Mouse (Mus musculus) neural tube, embryonic 14.5 days (tissue): ENCODE data around the gene Hnf4a. TPM values are rescaled to one million over a fixed set of nuclear protein-coding genes. Genes with fewer than 3 reads are reported as not detected.

Experiments
- ATAC-seq: fragments of 200-750 bp; cut with Nextera tagmentation; 2 replicates; pipeline ENCODE4 v1.8.0; 2017; ENCODE audit warnings: low read depth, mild to moderate bottlenecking, moderate TSS enrichment, moderate library complexity
- H3K27ac ChIP-seq: fragments of 300-500 bp; sonication (generic); 2 replicates; pipeline ENCODE4 v1.5.1; 2014; ENCODE audit warnings: low read depth, mild to moderate bottlenecking, control low read depth, low read length, moderate library complexity, mixed read lengths
- H3K27me3 ChIP-seq: fragments of 300-500 bp; sonication (generic); 2 replicates; pipeline ENCODE4 v1.6.1; 2014; ENCODE audit warnings: low read length; ENCODE audit not compliant: control insufficient read depth, insufficient read depth
- H3K36me3 ChIP-seq: fragments of 300-500 bp; sonication (generic); 2 replicates; pipeline ENCODE4 v1.6.1; 2014; ENCODE audit warnings: low read length, mixed read lengths; ENCODE audit not compliant: control insufficient read depth, insufficient read depth
- H3K4me1 ChIP-seq: fragments of 300-500 bp; sonication (generic); 2 replicates; pipeline ENCODE4 v1.6.1; 2014; ENCODE audit warnings: low read length; ENCODE audit not compliant: control insufficient read depth, insufficient read depth
- H3K4me2 ChIP-seq: fragments of 300-500 bp; sonication (generic); 2 replicates; pipeline ENCODE4 v1.6.1; 2014; ENCODE audit warnings: mild to moderate bottlenecking, low read depth, low read length, control low read depth
- H3K4me3 ChIP-seq: fragments of 300-500 bp; sonication (generic); 2 replicates; pipeline ENCODE4 v1.5.1; 2014; ENCODE audit warnings: low read depth, low read length, control low read depth, mixed read lengths
- H3K9ac ChIP-seq: fragments of 300-500 bp; sonication (generic); replicated peaks from 2 replicates; pipeline ENCODE4 v1.6.1; 2014; ENCODE audit warnings: low read depth, mild to moderate bottlenecking, control low read depth, low read length, mixed read lengths
- H3K9me3 ChIP-seq: fragments of 300-500 bp; sonication (generic); 2 replicates; pipeline ENCODE4 v1.6.1; 2016; ENCODE audit warnings: low read length; ENCODE audit not compliant: control insufficient read depth
- WGBS: fragments of 180-500 bp; shearing (Covaris S2); extraction: QIAGEN DNeasy Blood & Tissue Kit; methylation state at CpG from one replicate; pipeline ENCODE4 v1.1.7; 2014; 5-methylcytosine and 5-hydroxymethylcytosine counted together
- polyA plus RNA-seq: library from polyadenylated mRNA; unstranded; fragments of >200 nt; fragmentation: Nextera tagmentation; extraction: Ambion mirVana; gene quantifications from 2 replicates; pipeline ENCODE4 v1.2.1, GENCODE M21; 2014

Gene Hnf4a
- polyA plus RNA-seq, 1 experiment from 2014 or later = not detected

DNA sequence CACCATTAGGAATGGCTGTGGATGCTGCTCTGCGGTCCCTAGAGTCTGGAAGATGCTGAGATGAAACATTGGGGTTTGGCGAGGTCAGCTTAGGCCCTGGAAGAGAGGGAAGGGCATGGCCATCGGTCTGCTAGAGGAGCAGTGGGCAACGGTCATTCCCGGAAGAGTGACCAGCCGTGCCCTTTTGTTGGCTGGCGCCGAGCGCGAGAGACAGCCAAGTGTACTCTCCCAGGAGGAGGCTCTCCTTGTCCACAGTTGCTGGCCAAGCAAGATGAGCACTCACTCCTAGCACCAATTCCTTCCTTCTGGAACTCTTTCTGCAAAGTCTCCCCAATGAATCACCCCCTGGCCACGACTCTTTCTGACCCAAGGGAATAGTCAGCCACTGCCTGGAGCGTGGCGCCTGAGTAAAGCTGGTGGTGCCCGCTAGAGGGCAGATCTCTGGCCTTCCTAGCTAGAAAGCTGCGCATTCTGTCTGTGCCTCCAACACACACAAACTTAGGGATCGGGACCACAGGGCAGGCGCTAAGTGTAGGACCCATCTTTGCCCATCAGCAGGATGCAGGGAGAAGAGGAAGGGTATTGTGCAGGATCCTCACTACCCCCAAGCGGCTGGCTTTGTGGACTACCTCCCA is 26.3 kb upstream of the Hnf4a start:
- no peak for ATAC-seq
- Histone ChIP-seq H3K9ac (no peak overlapping the region), H3K4me1 (peaks cover 4% of the 10 kb centered on the region; the same call in 1 of the 2 replicates), H3K27ac (no peak overlapping the region), H3K27me3 (0 out of 2 replicates have a peak, but pooled peaks cover 3% of the 10 kb centered on the region), H3K9me3 (no peaks in the 10 kb centered on the region), H3K4me2 (no peak overlapping the region), H3K4me3 (no peak overlapping the region), H3K36me3 (no peaks in the 10 kb centered on the region)
- WGBS = 54% methylated on average over 18 of the region's 18 CpGs

- Histone ChIP-seq H3K9me3 (no peaks in the 10 kb centered on the region), H3K4me1 (peaks cover 4% of the 10 kb centered on the region; the same call in 1 of the 2 replicates), H3K27me3 (0 out of 2 replicates have a peak, but pooled peaks cover 3% of the 10 kb centered on the region), H3K36me3 (no peaks in the 10 kb centered on the region), H3K4me2 (peak overlapping the region; percentile 47), H3K9ac (peak overlapping the region; percentile 37; the same call in 1 of the 2 replicates), H3K4me3 (peak overlapping the region; percentile 16; the same call in 1 of the 2 replicates), H3K27ac (no peak overlapping the region)
- peak; percentile 34; the same call in 1 of the 2 replicates for ATAC-seq
- under 1% methylated on average over 21 of the region's 21 CpGs for WGBS
These were observed 25.0 kb upstream of the Hnf4a start for GRCm38 (mm10) chr2:163481539-163482029.

DNA sequence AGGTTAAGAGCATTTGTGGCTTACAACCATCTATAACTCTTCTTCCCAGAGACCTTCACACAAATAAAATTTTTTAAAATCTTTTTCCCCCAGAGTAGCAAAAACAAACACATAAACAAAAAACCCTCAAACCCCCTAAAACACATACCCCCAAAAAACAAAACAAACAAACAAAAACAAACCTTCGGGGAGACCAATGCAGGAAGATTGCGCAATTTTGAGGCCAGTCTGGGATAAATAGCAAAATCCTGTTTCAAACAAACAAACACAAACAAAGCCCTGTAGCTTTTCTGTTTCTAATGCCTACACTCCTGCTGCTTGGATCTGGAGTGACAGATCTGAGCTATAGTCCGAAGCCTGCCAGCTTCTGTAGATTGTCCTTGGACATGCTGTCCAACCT is 19.2 kb upstream of the Hnf4a start:
- Histone ChIP-seq H3K36me3 (no peaks in the 10 kb centered on the region), H3K4me2 (no peak overlapping the region), H3K27ac (no peak overlapping the region), H3K27me3 (no peaks in the 10 kb centered on the region), H3K9ac (no peak overlapping the region), H3K4me1 (no peaks in the 10 kb centered on the region), H3K4me3 (no peak overlapping the region), H3K9me3 (no peaks in the 10 kb centered on the region)
- no peak for ATAC-seq
- 93% methylated on average over 3 of the region's 3 CpGs for WGBS

DNA sequence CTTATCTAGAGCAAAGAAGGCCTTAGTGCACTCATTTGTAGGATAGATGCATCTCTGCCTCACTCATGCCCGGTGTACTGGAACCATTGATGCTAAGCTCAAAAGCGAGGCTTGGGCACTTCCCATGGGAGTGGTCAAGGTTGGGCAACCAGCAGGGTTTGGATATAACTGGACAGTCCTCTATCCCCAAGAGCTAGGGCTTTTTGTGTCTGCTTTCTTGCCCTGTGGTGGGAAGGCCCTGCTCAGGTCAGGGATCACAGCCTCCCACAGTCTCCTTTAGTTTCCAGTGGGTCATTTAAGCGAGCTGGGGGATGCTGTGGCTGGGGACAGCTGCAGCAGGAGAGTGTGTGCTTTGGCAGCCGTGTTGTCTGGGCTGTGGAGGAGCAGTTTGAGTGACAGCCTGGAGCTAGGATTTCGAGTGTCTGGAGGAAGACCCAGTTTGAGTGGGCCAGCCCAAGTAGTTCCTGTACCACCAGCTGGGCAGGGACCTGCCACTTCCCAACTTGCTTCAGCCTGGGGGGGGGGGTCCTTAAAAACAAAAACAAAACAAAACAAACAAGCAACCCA is 16.8 kb upstream of the Hnf4a start:
- H3K27ac ChIP-seq = no peak overlapping the region
- H3K9me3 ChIP-seq = no peaks in the 10 kb centered on the region
- WGBS = 63% methylated on average over 5 of the region's 5 CpGs
- no peak overlapping the region for H3K4me2 ChIP-seq
- H3K4me3 ChIP-seq = no peak overlapping the region
- no peak for ATAC-seq
- H3K36me3 ChIP-seq = no peaks in the 10 kb centered on the region
- no peak overlapping the region for H3K9ac ChIP-seq
- no peaks in the 10 kb centered on the region for H3K4me1 ChIP-seq
- no peaks in the 10 kb centered on the region for H3K27me3 ChIP-seq

DNA sequence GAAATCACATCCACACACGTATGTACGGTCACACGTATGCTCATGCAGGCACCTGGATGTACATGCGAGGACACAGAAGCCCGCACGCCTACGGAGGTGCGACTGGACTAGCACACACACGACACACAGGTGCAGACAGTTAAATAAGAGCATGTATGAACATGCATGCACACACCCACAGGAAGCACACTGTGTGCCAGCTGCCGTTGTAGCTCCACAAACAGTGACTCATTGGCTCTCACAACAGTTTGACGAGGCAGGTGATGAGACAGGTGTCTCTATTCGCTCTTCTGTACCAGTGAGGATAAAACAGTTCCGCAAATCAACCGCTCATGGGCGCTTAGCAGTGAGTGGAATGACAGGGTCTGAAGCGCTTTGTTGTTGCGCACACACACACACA is 16.0 kb upstream of the Hnf4a start:
- no peak overlapping the region for H3K4me2 ChIP-seq
- H3K9ac ChIP-seq = no peak overlapping the region
- no peaks in the 10 kb centered on the region for H3K9me3 ChIP-seq
- H3K36me3 ChIP-seq = no peaks in the 10 kb centered on the region
- ATAC-seq = no peak
- H3K27me3 ChIP-seq = no peaks in the 10 kb centered on the region
- no peak overlapping the region for H3K27ac ChIP-seq
- H3K4me3 ChIP-seq = no peak overlapping the region
- 93% methylated on average over 17 of the region's 17 CpGs for WGBS
- H3K4me1 ChIP-seq = no peaks in the 10 kb centered on the region

DNA sequence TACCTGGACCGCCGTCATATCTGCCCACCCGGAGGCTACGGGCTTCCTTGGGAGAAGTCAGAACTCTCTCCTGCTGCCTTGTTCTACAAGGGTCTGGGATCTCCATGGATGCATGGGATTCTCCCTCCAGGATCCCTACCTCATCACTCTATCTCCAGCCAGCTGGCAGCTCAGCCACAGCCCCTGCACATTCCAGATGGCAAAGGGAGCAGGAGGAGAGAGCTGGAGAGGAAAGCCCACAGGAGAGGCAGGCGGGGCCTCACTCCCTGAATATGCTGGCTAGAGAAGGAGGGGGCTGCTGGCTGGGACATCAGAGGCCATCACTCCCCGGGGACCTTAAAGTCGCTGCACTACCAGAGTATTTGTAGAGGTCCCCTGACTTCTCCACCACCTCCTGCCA is 15.3 kb upstream of the Hnf4a start:
- Histone ChIP-seq H3K9ac (no peak overlapping the region), H3K4me1 (no peaks in the 10 kb centered on the region), H3K36me3 (no peaks in the 10 kb centered on the region), H3K27ac (no peak overlapping the region; the same call in 1 of the 2 replicates), H3K27me3 (no peaks in the 10 kb centered on the region), H3K9me3 (no peaks in the 10 kb centered on the region), H3K4me3 (no peak overlapping the region), H3K4me2 (no peak overlapping the region)
- ATAC-seq = no peak
- 63% methylated on average over 6 of the region's 7 CpGs for WGBS

GRCm38 (mm10) chr2:163492018-163492417 is 14.6 kb upstream of the Hnf4a start, which contains the start of gene R3hdml:
R3hdml (plus strand) TSS chr2:163492318.
- Histone ChIP-seq H3K27ac (no peak within 1 kb of the TSS; the same call in 1 of the 2 replicates), H3K36me3 (no peaks in the 10 kb centered on the region), H3K4me3 (no peak within 1 kb of the TSS), H3K9me3 (no peaks in the 10 kb centered on the region), H3K4me1 (no peaks in the 10 kb centered on the region), H3K4me2 (no peak within 1 kb of the TSS), H3K27me3 (no peaks in the 10 kb centered on the region), H3K9ac (no peak within 1 kb of the TSS)
- ATAC-seq = no peak
- WGBS = 77% methylated on average over 5 of the region's 5 CpGs

- no peak overlapping the region for H3K4me2 ChIP-seq
- H3K9ac ChIP-seq = no peak overlapping the region
- no peak overlapping the region for H3K4me3 ChIP-seq
- H3K27me3 ChIP-seq = no peaks in the 10 kb centered on the region
- H3K9me3 ChIP-seq = no peaks in the 10 kb centered on the region
- no peak for ATAC-seq
- no peaks in the 10 kb centered on the region for H3K36me3 ChIP-seq
- no peaks in the 10 kb centered on the region for H3K4me1 ChIP-seq
- H3K27ac ChIP-seq = no peak overlapping the region
- 20% methylated on average over 5 of the region's 5 CpGs for WGBS
These were observed 13.6 kb upstream of the Hnf4a start for GRCm38 (mm10) chr2:163493031-163493430.

GRCm38 (mm10) chr2:163493976-163494375 is 12.6 kb upstream of the Hnf4a start:
- H3K27me3 ChIP-seq = no peaks in the 10 kb centered on the region
- H3K27ac ChIP-seq = no peak overlapping the region
- H3K9me3 ChIP-seq = no peaks in the 10 kb centered on the region
- WGBS = 64% methylated on average over 5 of the region's 5 CpGs
- H3K4me3 ChIP-seq = no peak overlapping the region
- H3K4me2 ChIP-seq = no peak overlapping the region
- no peaks in the 10 kb centered on the region for H3K4me1 ChIP-seq
- no peak for ATAC-seq
- no peaks in the 10 kb centered on the region for H3K36me3 ChIP-seq
- H3K9ac ChIP-seq = no peak overlapping the region
